Mouse (Mus musculus) neural tube, embryonic 12.5 days (tissue): ENCODE results near the gene Trmt1. TPM values are rescaled to one million over a fixed set of nuclear protein-coding genes. Genes with fewer than 3 reads are reported as not detected.
A peak's percentile ranks its signal among the peaks of the same experiment; 100 is the strongest.

ENCODE experiments used
- ATAC-seq: fragments of 200-750 bp; cut with Nextera tagmentation; 2 replicates; pipeline ENCODE4 v1.8.0; 2017; ENCODE audit warnings: low read depth, mild to moderate bottlenecking, moderate TSS enrichment, moderate library complexity; ENCODE audit not compliant: low FRiP score
- H3K27ac ChIP-seq: fragments of 300-500 bp; sonication (generic); 2 replicates; pipeline ENCODE4 v1.5.1; 2016
- H3K27me3 ChIP-seq: fragments of 300-500 bp; sonication (generic); replicated peaks from 2 replicates; pipeline ENCODE4 v1.6.1; 2016; ENCODE audit warnings: mild to moderate bottlenecking
- H3K36me3 ChIP-seq: fragments of 300-500 bp; sonication (generic); 2 replicates; pipeline ENCODE4 v1.6.1; 2016; ENCODE audit warnings: mild to moderate bottlenecking
- H3K4me1 ChIP-seq: fragments of 300-500 bp; sonication (generic); 2 replicates; pipeline ENCODE4 v1.6.1; 2016
- H3K4me2 ChIP-seq: fragments of 300-500 bp; sonication (generic); replicated peaks from 2 replicates; pipeline ENCODE4 v1.6.1; 2016; ENCODE audit warnings: mild to moderate bottlenecking
- H3K4me3 ChIP-seq: fragments of 300-500 bp; sonication (generic); 2 replicates; pipeline ENCODE4 v1.5.1; 2016
- H3K9ac ChIP-seq: fragments of 300-500 bp; sonication (generic); 2 replicates; pipeline ENCODE4 v1.6.1; 2016; ENCODE audit warnings: mild to moderate bottlenecking
- H3K9me3 ChIP-seq: fragments of 300-500 bp; sonication (generic); 2 replicates; pipeline ENCODE4 v1.6.1; 2016; ENCODE audit warnings: mild to moderate bottlenecking
- WGBS: fragments of 180-500 bp; shearing (Covaris S2); methylation state at CpG from one replicate; pipeline ENCODE4 v1.1.7; 2016; 5-methylcytosine and 5-hydroxymethylcytosine counted together
- polyA plus RNA-seq: library from polyadenylated mRNA; unstranded; fragments of >200 nt; fragmentation: Nextera tagmentation; extraction: Ambion mirVana; gene quantifications from 2 replicates; pipeline ENCODE4 v1.2.1, GENCODE M21; 2016

The Trmt1 gene
- polyA plus RNA-seq, 1 experiment from 2014 or later, result 58.5 TPM

- no peak for ATAC-seq
- Histone ChIP-seq H3K27me3 (peaks cover 47% of the 10 kb centered on the region), H3K27ac (no peak overlapping the region), H3K9ac (no peak overlapping the region), H3K36me3 (peaks cover 40% of the 10 kb centered on the region), H3K4me3 (no peak overlapping the region), H3K9me3 (no peaks in the 10 kb centered on the region), H3K4me2 (no peak overlapping the region), H3K4me1 (peaks cover 18% of the 10 kb centered on the region)
- 83% methylated on average over 5 of the region's 5 CpGs for WGBS
Measured at GRCm38 (mm10) chr8:84700526-84700925, 14.4 kb downstream of the Trmt1 start.

GRCm38 (mm10) chr8:84700941-84701911 lies 15.1 kb downstream of the Trmt1 start, which contains the start of gene Lyl1:
Gene Lyl1 (plus strand): TSS chr8:84701457.
- Histone ChIP-seq H3K9ac (0 out of 2 replicates have a peak within 1 kb of the TSS, but pooled peaks have one; percentile 5), H3K36me3 (peaks cover 34% of the 10 kb centered on the region), H3K9me3 (no peaks in the 10 kb centered on the region), H3K4me2 (peak within 1 kb of the TSS; percentile 22), H3K4me1 (peaks cover 20% of the 10 kb centered on the region), H3K4me3 (no peak within 1 kb of the TSS), H3K27me3 (peaks cover 50% of the 10 kb centered on the region), H3K27ac (no peak within 1 kb of the TSS)
- ATAC-seq, result no peak
- WGBS, result 11% methylated on average over 34 of the region's 34 CpGs

DNA sequence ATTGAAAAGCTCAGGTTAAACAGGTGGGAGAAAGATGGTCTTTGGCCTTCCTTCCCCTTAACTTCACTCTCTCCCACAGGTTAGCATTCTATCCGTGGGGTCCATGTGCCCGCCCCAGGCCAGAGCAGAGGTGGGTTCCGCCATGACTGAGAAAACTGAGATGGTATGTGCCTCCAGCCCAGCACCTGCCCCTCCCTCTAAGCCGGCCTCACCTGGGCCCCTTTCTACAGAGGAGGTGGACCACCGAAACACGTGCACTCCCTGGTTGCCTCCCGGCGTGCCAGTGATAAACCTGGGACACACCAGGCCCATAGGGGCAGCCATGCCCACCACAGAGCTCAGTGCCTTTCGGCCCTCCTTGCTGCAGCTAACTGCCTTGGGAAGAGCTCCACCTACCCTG lies 16.5 kb downstream of the Trmt1 start:
- 84% methylated on average over 9 of the region's 9 CpGs for WGBS
- ATAC-seq, result no peak
- H3K4me1 ChIP-seq, result peaks cover 32% of the 10 kb centered on the region
- H3K4me3 ChIP-seq, result 0 out of 2 replicates have a peak overlapping the region, but pooled peaks have one; percentile 9
- peak overlapping the region; percentile 22 for H3K4me2 ChIP-seq
- H3K27me3 ChIP-seq, result peaks cover 61% of the 10 kb centered on the region
- no peaks in the 10 kb centered on the region for H3K9me3 ChIP-seq
- H3K36me3 ChIP-seq, result peaks cover 21% of the 10 kb centered on the region
- H3K27ac ChIP-seq, result no peak overlapping the region
- no peak overlapping the region for H3K9ac ChIP-seq

DNA sequence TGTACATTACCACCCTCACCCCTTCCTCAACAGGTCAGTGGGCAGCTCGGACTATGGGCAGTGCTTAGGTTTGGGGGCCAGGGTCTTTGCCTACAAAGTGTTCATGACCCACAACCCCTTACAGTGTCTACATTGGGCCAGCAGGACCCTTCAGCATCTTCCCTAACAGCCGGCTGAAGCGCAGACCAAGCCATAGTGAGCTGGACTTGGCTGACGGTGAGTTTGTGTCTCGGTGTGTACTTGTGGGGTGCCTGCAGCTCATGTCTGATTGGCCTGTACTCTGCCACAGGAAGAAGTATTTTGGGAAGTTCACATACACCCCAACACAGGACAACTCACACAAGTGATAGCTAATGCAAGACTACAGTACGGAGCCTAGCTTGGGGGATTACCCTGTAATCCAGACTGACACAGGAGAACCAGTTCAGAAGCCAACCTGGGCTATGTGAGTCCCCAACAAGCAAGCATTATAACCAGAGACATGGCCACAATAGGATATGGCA lies 16.9 kb downstream of the Trmt1 start:
- Histone ChIP-seq H3K9ac (no peak overlapping the region), H3K36me3 (peaks cover 16% of the 10 kb centered on the region), H3K4me2 (peak overlapping the region; percentile 22), H3K27ac (no peak overlapping the region), H3K4me3 (0 out of 2 replicates have a peak overlapping the region, but pooled peaks have one; percentile 9), H3K4me1 (peaks cover 37% of the 10 kb centered on the region), H3K9me3 (no peaks in the 10 kb centered on the region), H3K27me3 (peaks cover 66% of the 10 kb centered on the region)
- no peak for ATAC-seq
- 82% methylated on average over 6 of the region's 6 CpGs for WGBS

- Histone ChIP-seq H3K4me1 (peaks cover 41% of the 10 kb centered on the region), H3K27me3 (peaks cover 70% of the 10 kb centered on the region), H3K9ac (no peak overlapping the region), H3K4me2 (peak overlapping the region; percentile 56), H3K36me3 (peaks cover 10% of the 10 kb centered on the region), H3K9me3 (no peaks in the 10 kb centered on the region), H3K27ac (no peak overlapping the region), H3K4me3 (peak overlapping the region; percentile 9; the same call in 1 of the 2 replicates)
- 9% methylated on average over 38 of the region's 38 CpGs for WGBS
- no peak for ATAC-seq
Measured at GRCm38 (mm10) chr8:84703466-84704249, 17.6 kb downstream of the Trmt1 start.

- Histone ChIP-seq H3K4me3 (peak overlapping the region; percentile 9; the same call in 1 of the 2 replicates), H3K9ac (no peak overlapping the region), H3K27me3 (peaks cover 75% of the 10 kb centered on the region), H3K4me2 (peak overlapping the region; percentile 56), H3K36me3 (peaks cover 3% of the 10 kb centered on the region), H3K4me1 (peaks cover 48% of the 10 kb centered on the region), H3K27ac (no peak overlapping the region), H3K9me3 (no peaks in the 10 kb centered on the region)
- ATAC-seq, result peak; percentile 31; the same call in 1 of the 2 replicates
- WGBS, result under 1% methylated on average over 16 of the region's 16 CpGs
Measured at GRCm38 (mm10) chr8:84704356-84704755, 18.2 kb downstream of the Trmt1 start.

GRCm38 (mm10) chr8:84704867-84705831 lies 19.0 kb downstream of the Trmt1 start:
- peaks cover 53% of the 10 kb centered on the region for H3K4me1 ChIP-seq
- WGBS, result 1% methylated on average over 61 of the region's 61 CpGs
- H3K9me3 ChIP-seq, result no peaks in the 10 kb centered on the region
- H3K27ac ChIP-seq, result no peak overlapping the region
- peak overlapping the region; percentile 56 for H3K4me2 ChIP-seq
- H3K36me3 ChIP-seq, result no peaks in the 10 kb centered on the region
- H3K9ac ChIP-seq, result peak overlapping the region; percentile 38
- H3K4me3 ChIP-seq, result peak overlapping the region; percentile 26
- no peak for ATAC-seq
- H3K27me3 ChIP-seq, result peaks cover 75% of the 10 kb centered on the region

DNA sequence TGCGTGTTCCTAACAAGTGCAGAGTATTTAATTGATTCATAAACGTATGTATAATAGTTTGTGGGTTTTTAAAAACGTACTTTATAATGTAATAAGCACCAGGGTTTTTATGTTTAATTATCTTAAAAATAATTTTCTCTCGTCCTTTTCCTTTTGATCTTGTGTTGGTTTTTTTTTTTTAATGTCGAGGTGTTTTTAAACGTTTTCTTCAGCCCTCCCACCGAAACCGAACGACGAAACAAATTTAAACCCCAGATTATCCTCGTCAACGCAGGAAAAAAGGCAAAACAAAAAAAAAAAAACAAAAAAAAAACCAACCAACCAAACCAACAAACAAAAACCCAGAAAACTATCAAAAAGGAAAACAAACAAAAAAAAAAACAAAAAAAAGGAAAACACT lies 19.9 kb downstream of the Trmt1 start:
- 1% methylated on average over 12 of the region's 12 CpGs for WGBS
- H3K36me3 ChIP-seq, result no peaks in the 10 kb centered on the region
- no peak for ATAC-seq
- peaks cover 74% of the 10 kb centered on the region for H3K27me3 ChIP-seq
- peaks cover 57% of the 10 kb centered on the region for H3K4me1 ChIP-seq
- no peak overlapping the region for H3K9ac ChIP-seq
- H3K27ac ChIP-seq, result no peak overlapping the region
- peak overlapping the region; percentile 56 for H3K4me2 ChIP-seq
- peak overlapping the region; percentile 26; the same call in 1 of the 2 replicates for H3K4me3 ChIP-seq
- no peaks in the 10 kb centered on the region for H3K9me3 ChIP-seq

DNA sequence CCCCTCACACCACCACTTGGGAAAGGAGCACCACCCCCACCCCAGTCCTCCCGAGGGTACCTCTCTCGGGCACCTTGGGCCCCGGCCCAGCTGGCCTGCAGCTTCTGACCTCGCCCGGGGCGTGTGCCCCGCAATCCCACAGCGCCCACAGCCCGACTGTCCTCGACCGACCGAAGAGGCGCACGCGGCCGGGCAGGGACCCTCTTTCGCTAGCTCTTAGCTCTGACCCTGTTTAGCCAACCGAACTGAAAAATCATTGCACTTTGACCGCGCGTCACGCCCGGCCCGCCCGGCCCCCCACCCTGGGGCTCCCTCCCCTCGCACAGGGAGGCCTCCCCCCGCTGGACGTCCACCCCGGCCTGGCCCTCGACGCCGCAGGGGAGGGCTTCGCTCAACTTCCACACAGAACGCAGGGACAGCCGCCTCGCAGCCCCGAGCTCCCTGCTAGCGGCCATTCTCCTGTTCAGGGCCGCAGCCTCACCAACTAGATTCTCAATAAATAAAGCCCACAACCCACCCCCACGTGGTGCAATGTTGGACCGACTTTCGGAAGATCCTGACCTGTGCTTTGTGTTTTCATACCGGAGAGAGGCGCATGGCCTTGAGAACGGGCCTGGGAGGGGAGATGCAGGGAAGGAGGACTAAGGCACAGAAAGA lies 20.6 kb downstream of the Trmt1 start:
- Histone ChIP-seq H3K4me3 (peak overlapping the region; percentile 22), H3K9me3 (no peaks in the 10 kb centered on the region), H3K4me1 (peaks cover 64% of the 10 kb centered on the region), H3K27ac (no peak overlapping the region), H3K4me2 (peak overlapping the region; percentile 44), H3K36me3 (no peaks in the 10 kb centered on the region), H3K9ac (peak overlapping the region; percentile 17), H3K27me3 (peaks cover 66% of the 10 kb centered on the region)
- WGBS, result 2% methylated on average over 42 of the region's 45 CpGs
- ATAC-seq, result no peak

DNA sequence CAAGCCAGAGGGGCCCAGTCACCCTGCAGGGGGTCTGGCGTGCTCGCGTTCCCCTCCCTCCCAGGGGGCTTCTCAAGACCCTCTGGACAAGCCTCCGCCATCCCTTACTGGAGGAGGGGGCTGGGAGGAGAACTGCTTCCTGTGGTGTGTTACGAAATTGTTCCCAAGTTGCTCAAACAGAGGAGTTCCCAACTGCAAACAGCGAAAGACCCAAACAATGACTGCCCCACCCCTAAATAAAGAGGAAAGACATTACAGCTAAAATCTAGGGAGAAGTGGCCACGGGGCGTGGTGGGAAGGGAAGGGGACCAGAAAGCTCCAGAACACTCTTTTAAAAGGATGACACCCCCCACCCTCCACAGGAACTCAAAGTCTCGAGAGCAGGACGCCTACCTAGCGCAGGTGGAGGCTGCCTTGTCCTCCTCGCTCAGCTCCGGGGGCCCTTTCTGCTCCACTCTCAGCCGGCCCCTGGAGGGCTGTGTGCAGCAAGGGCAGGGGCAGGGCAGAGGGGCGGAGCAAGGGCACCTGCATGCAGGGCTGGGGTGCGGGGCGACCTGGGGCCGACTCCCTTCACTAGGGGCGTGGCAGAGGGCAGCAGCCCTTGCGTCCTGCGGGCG lies 21.3 kb downstream of the Trmt1 start:
- Histone ChIP-seq H3K9ac (peak overlapping the region; percentile 41; the same call in 1 of the 2 replicates), H3K27ac (no peak overlapping the region), H3K4me1 (peaks cover 71% of the 10 kb centered on the region), H3K27me3 (peaks cover 60% of the 10 kb centered on the region), H3K4me2 (peak overlapping the region; percentile 44), H3K9me3 (no peaks in the 10 kb centered on the region), H3K36me3 (no peaks in the 10 kb centered on the region), H3K4me3 (peak overlapping the region; percentile 22; the same call in 1 of the 2 replicates)
- WGBS, result 2% methylated on average over 22 of the region's 22 CpGs
- no peak for ATAC-seq
